Mouse (Mus musculus) embryonic facial prominence, embryonic 15.5 days (tissue): ENCODE data around the gene Slc28a1. TPM values are rescaled to one million over a fixed set of nuclear protein-coding genes. Genes with fewer than 3 reads are reported as not detected.
"Not testable (repeated sequence)": the region's sequence is repeated elsewhere in the genome, so short reads cannot be mapped to it uniquely, and the experiment has no call there.

Experiments used
- ATAC-seq: fragments of 200-750 bp; cut with Nextera tagmentation; 2 replicates; pipeline ENCODE4 v1.8.0; 2017; ENCODE audit warnings: low read depth, moderate TSS enrichment; ENCODE audit not compliant: insufficient number of reproducible peaks, low FRiP score, low TSS enrichment
- H3K27ac ChIP-seq: fragments of 300-500 bp; sonication (generic); replicated peaks from 2 replicates; pipeline ENCODE4 v1.5.1; 2015; ENCODE audit warnings: mild to moderate bottlenecking, inconsistent platforms
- H3K27me3 ChIP-seq: fragments of 300-500 bp; sonication (generic); 2 replicates; pipeline ENCODE4 v1.6.1; 2015; ENCODE audit warnings: inconsistent platforms
- H3K36me3 ChIP-seq: fragments of 300-500 bp; sonication (generic); 2 replicates; pipeline ENCODE4 v1.6.1; 2015; ENCODE audit warnings: mild to moderate bottlenecking, inconsistent platforms
- H3K4me1 ChIP-seq: fragments of 300-500 bp; sonication (generic); 2 replicates; pipeline ENCODE4 v1.6.1; 2015; ENCODE audit warnings: inconsistent platforms
- H3K4me2 ChIP-seq: fragments of 300-500 bp; sonication (generic); replicated peaks from 2 replicates; pipeline ENCODE4 v1.6.1; 2015; ENCODE audit warnings: mild to moderate bottlenecking, inconsistent platforms
- H3K4me3 ChIP-seq: fragments of 300-500 bp; sonication (generic); replicated peaks from 2 replicates; pipeline ENCODE4 v1.5.1; 2015; ENCODE audit warnings: mild to moderate bottlenecking, inconsistent platforms
- H3K9ac ChIP-seq: fragments of 300-500 bp; sonication (generic); 2 replicates; pipeline ENCODE4 v1.6.1; 2015; ENCODE audit warnings: inconsistent platforms
- H3K9me3 ChIP-seq: fragments of 300-500 bp; sonication (generic); replicated peaks from 2 replicates; pipeline ENCODE4 v1.6.1; 2016; ENCODE audit warnings: inconsistent platforms
- WGBS: fragments of 180-500 bp; shearing (Covaris S2); methylation state at CpG from one replicate; pipeline ENCODE4 v1.1.7; 2015; 5-methylcytosine and 5-hydroxymethylcytosine counted together
- polyA plus RNA-seq: library from polyadenylated mRNA; unstranded; fragments of >200 nt; fragmentation: Nextera tagmentation; extraction: Ambion mirVana; gene quantifications from 2 replicates; pipeline ENCODE4 v1.2.1, GENCODE M21; 2015

The Slc28a1 gene
- polyA plus RNA-seq, 1 experiment from 2014 or later: not detected

DNA sequence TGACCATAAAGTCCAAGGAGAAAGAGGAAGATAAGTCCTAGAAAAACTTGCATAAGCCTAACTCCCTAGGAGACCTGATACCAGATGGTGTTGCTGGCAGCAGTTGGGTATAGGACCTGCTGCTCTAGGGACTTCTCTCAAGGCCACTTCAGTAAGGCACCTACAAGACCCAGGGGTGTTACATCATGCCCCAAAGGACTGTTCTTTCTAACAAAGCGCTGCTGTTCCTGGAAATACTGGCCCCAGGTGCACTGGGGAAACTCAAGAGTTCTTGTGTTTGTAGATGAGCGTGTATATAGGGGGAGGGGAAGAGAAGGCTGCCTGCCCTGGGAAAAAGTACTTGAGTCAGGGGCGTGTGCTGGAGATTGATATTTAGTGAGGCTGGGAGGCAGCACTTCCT, 82.2 kb downstream of the Slc28a1 start:
- Histone ChIP-seq H3K4me1 (peaks cover 20% of the 10 kb centered on the region), H3K9ac (no peak overlapping the region), H3K9me3 (no peaks in the 10 kb centered on the region), H3K4me2 (no peak overlapping the region), H3K27me3 (no peaks in the 10 kb centered on the region), H3K4me3 (no peak overlapping the region), H3K27ac (no peak overlapping the region), H3K36me3 (no peaks in the 10 kb centered on the region)
- peak; percentile 77 for ATAC-seq
- 57% methylated on average over 3 of the region's 3 CpGs for WGBS

DNA sequence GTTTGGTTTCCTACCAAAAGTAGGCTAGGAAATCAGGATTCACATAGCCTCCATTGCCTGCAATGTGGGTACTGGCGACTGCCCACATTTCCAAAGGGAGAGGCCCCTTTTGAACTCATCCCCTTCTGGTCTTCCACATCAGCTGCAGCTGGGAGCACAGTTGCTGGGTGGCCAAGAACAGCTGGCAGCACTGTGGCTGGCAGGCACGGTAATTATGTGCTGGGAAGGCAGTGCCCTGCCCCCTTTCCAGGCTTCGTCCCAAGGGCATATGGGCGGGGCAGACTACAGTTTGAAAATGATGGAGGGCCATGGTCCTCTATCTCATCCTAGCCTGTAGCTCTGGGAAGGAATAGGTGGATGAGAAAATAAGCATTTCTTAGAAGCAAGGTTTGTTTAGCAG, 83.9 kb downstream of the Slc28a1 start:
- H3K9me3 ChIP-seq: no peaks in the 10 kb centered on the region
- 16% methylated on average over 4 of the region's 4 CpGs for WGBS
- ATAC-seq: peak; percentile 75; the same call in 1 of the 2 replicates
- no peaks in the 10 kb centered on the region for H3K27me3 ChIP-seq
- H3K36me3 ChIP-seq: no peaks in the 10 kb centered on the region
- H3K4me2 ChIP-seq: no peak overlapping the region
- H3K4me3 ChIP-seq: no peak overlapping the region
- H3K4me1 ChIP-seq: peaks cover 23% of the 10 kb centered on the region
- no peak overlapping the region for H3K9ac ChIP-seq
- H3K27ac ChIP-seq: no peak overlapping the region

DNA sequence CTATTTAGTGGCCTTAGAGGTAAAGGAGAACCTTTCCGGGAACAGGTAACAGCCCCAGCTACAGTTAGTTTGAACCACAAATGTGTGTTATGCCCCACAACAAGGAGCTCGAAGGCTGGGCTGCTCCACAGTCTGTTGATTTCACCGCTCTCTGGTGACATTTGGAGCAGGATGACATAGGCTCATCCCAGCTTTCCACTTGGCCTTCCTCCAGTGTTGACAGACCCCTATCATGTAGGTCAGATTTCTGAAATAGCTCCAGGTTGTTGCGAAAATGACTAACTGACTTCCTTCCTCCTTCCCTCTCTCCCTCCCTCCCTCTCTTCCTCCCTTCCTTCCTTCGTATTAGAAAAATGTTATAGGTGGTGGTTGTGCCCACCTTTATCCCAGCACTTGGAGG, 84.5 kb downstream of the Slc28a1 start:
- no peak for ATAC-seq
- H3K27ac ChIP-seq: no peak overlapping the region
- WGBS: 43% methylated on average over 5 of the region's 5 CpGs
- H3K27me3 ChIP-seq: no peaks in the 10 kb centered on the region
- H3K4me3 ChIP-seq: no peak overlapping the region
- H3K36me3 ChIP-seq: no peaks in the 10 kb centered on the region
- H3K9ac ChIP-seq: no peak overlapping the region
- no peaks in the 10 kb centered on the region for H3K9me3 ChIP-seq
- no peak overlapping the region for H3K4me2 ChIP-seq
- H3K4me1 ChIP-seq: peaks cover 23% of the 10 kb centered on the region

DNA sequence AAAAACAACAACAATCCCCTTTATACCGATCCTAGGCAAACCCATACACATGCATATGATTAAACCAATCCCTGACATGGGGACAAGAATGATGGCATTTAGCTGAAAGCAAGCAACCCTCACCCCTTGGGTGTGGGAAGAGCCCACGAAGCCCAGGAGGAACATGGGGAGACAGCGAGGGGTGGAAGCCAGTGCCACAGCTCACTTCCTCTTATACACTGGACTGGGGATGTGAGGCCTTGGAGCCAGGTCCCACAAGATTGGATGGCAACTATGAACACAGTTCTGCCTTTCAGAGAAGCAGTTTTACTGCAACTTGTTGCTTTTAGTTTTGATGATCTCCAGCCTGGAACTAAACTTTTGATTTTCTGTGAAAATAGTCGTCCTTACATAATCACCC, 85.2 kb downstream of the Slc28a1 start:
- Histone ChIP-seq H3K9ac (no peak overlapping the region), H3K27ac (no peak overlapping the region), H3K4me3 (no peak overlapping the region), H3K4me1 (peaks cover 23% of the 10 kb centered on the region), H3K36me3 (no peaks in the 10 kb centered on the region), H3K4me2 (no peak overlapping the region), H3K27me3 (no peaks in the 10 kb centered on the region), H3K9me3 (no peaks in the 10 kb centered on the region)
- ATAC-seq: no peak
- WGBS: 44% methylated on average over 4 of the region's 4 CpGs

DNA sequence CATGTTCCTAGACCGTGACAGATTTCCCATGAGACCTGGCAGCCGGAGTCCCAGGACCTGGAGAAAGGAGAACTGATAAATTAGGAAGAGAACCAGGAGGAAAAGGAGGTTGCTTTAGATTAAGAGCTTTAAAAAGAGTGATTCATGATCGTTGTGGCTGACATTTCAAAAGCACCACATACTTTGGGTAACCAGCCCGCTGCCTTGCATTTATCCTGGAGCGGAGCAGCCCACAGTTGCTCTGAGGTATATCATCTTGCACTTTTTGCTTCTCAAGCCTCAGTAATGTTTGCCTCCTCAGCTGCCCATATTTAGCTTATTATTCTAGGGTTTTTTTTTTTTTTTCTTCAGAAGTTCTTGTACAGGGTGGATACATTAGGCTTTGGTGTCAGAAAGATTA, 87.8 kb downstream of the Slc28a1 start:
- 21% methylated on average over 5 of the region's 5 CpGs for WGBS
- no peak for ATAC-seq
- Histone ChIP-seq H3K4me3 (no peak overlapping the region), H3K27me3 (peaks cover 2% of the 10 kb centered on the region; the same call in 1 of the 2 replicates), H3K27ac (no peak overlapping the region), H3K9me3 (no peaks in the 10 kb centered on the region), H3K9ac (no peak overlapping the region), H3K4me2 (no peak overlapping the region), H3K4me1 (peaks cover 20% of the 10 kb centered on the region), H3K36me3 (no peaks in the 10 kb centered on the region)

DNA sequence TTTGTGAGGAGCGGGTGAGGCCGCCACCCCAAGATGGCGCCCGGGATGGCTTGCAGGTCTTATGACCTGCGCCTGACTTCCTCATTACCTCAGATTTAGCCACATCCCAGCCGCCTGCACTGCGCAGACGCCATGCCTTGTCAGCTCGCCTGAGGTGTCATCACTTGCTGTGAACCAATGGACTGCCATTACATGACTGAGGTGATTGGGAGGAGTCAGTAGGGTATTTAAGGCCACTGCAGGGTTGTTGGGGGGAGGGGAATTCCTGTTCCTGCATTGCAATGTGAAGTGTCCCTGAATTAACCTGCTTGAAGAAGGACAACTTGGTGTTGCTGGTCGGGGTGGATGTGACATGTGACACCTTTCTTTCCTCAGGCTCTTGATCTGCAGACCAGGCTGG, 89.0 kb downstream of the Slc28a1 start:
- not testable (repeated sequence) for H3K4me2 ChIP-seq, H3K9ac ChIP-seq, H3K27me3 ChIP-seq, ATAC-seq, H3K4me3 ChIP-seq, H3K27ac ChIP-seq, H3K9me3 ChIP-seq, H3K36me3 ChIP-seq
- H3K4me1 ChIP-seq: peaks cover 10% of the 10 kb centered on the region
- 92% methylated on average over 10 of the region's 10 CpGs for WGBS

DNA sequence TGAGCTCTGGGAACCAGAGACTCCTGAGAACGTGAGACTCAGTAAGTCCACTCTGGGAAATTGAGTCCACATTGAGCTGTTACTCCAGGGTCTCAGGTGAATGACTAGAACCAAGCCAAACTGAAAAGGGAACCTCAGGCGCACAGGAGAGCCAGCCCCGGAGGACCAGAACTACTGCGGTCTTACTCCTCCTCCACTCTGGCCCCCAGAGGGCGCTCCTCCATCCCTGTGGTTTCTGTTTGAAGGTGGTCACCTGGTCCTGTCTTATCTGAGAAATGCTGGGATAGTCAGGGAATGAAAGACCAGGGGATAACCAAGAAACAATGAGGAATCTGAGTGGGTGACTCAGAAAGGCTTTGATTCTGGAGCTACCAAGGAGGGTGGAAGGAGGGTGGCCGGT, 94.3 kb downstream of the Slc28a1 start:
- no peaks in the 10 kb centered on the region for H3K9me3 ChIP-seq
- H3K4me2 ChIP-seq: no peak overlapping the region
- H3K9ac ChIP-seq: no peak overlapping the region
- peaks cover 22% of the 10 kb centered on the region for H3K4me1 ChIP-seq
- 31% methylated on average over 6 of the region's 6 CpGs for WGBS
- ATAC-seq: no peak
- H3K27me3 ChIP-seq: peaks cover 42% of the 10 kb centered on the region
- H3K27ac ChIP-seq: no peak overlapping the region
- H3K4me3 ChIP-seq: no peak overlapping the region
- H3K36me3 ChIP-seq: no peaks in the 10 kb centered on the region

DNA sequence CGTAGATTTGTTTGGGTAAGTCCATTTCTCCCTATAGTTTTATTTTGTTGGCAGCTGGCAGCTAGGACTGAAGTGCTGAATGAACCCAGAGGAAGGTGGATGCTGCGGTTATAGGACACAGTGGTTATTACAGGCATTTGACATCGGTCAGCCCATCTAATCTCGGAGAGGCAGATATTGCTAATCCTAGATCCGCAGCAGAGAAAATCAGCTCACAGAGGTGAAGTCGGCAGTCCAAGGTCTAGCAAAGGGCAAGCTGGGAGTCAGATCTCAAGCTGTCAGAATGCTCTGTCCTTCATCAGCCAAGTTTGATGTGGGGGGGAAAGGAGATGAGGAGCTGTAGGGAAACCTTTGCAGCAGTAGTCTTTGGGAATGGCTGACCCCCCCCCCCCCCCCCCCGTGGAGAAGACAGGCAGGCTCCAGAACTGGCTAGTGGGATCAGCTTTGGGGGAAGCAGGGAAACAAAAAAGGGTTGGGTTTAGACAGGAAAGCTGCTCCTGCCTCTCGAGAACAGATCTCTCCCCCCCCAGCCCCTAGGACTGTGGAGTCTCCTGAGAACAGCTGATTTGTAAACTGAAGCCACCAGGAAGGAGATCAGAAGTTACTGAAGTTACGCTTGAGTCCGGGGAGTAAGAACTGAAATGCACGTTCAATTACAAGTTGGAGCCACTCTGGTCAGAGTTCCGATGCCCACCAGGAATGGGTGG, 95.5 kb downstream of the Slc28a1 start:
- Histone ChIP-seq H3K36me3 (no peaks in the 10 kb centered on the region), H3K4me3 (no peak overlapping the region), H3K27me3 (peaks cover 52% of the 10 kb centered on the region), H3K4me2 (no peak overlapping the region), H3K4me1 (peaks cover 30% of the 10 kb centered on the region), H3K27ac (no peak overlapping the region), H3K9ac (no peak overlapping the region), H3K9me3 (no peaks in the 10 kb centered on the region)
- no peak for ATAC-seq
- 40% methylated on average over 12 of the region's 12 CpGs for WGBS

DNA sequence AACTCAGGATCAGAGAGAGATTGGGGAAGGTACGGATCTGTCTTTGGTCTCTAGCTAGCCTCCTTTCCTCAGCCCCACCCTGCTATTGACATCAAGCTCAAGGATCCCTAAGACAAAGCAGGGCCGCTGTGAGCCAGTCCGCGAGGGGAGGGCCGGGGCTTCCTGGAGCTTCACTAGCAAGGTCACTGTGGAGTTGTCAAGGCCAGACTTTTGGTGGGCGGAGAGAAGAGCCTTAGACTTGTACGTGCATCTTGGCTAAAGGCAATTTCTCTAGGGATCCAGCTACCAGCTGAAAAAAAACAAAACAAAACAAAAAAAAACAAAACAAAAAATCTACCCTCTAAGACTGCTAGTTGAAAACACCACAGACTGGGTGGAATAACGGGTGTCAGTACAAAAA, 97.2 kb downstream of the Slc28a1 start:
- 0 out of 2 replicates have a peak overlapping the region, but pooled peaks have one; percentile 66 for H3K27ac ChIP-seq
- H3K4me2 ChIP-seq: peak overlapping the region; percentile 59
- peaks cover 59% of the 10 kb centered on the region for H3K27me3 ChIP-seq
- H3K9me3 ChIP-seq: no peaks in the 10 kb centered on the region
- no peaks in the 10 kb centered on the region for H3K36me3 ChIP-seq
- peak overlapping the region; percentile 52 for H3K4me3 ChIP-seq
- ATAC-seq: no peak
- no peak overlapping the region for H3K9ac ChIP-seq
- H3K4me1 ChIP-seq: peaks cover 30% of the 10 kb centered on the region
- WGBS: 10% methylated on average over 8 of the region's 8 CpGs

DNA sequence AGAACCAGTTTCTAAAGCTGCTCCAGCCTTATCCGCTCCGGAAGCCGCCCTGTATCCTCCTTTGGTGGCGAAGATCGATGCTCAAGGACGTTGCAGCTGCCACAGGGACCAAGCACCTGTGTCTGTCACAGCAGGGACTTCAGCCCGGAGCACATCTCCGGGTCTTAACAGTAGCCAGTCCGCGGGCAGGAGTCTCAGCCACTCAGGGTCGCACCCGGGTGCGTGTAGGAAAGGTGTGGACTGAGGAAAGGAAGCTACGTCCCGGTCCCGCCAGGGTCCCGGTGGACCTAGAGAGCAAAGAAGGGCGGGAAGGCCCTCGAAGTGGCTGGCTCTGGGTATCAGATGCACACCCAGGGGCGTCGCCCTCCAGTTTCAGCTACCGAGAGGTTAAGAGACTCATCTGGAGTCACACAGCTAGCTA, 97.7 kb downstream of the Slc28a1 start:
- Histone ChIP-seq H3K9ac (0 out of 2 replicates have a peak overlapping the region, but pooled peaks have one; percentile 28), H3K27ac (peak overlapping the region; percentile 66), H3K4me2 (peak overlapping the region; percentile 59), H3K9me3 (no peaks in the 10 kb centered on the region), H3K27me3 (peaks cover 59% of the 10 kb centered on the region), H3K36me3 (no peaks in the 10 kb centered on the region), H3K4me1 (peaks cover 30% of the 10 kb centered on the region), H3K4me3 (peak overlapping the region; percentile 52)
- ATAC-seq: peak; percentile 58
- WGBS: 1% methylated on average over 22 of the region's 22 CpGs

DNA sequence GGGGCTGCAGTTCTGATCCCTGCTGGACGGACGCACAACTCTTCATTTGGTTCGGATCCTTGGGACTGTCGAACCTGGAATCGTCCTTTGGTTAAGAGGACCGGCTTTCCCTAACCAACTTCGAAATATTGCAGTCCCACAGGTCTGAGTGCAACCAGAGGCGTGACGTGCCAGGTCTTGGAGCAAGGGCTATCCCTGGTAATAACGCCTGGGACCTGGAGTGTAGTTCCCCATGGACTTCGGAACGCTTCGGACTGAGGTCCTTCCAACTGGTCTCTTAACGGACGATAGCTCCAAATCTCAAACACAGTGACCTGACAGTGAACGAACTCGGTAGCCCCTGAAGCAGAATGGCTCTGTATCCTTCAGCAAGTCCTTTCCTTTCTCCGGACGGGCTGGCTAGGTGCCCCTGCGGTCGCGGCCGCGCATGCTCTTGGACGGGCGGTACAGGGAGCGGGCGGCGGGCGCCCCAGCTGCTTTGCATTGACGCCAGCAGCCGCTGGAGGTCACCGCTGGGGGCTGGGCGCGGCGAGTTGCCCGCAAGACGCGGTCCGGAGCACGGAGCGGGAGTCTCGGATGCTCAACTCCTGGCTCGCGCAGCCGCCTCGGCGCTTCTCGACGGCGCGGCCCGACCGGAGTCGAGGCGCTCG, 98.2 kb downstream of the Slc28a1 start:
- Histone ChIP-seq H3K36me3 (no peaks in the 10 kb centered on the region), H3K9me3 (no peaks in the 10 kb centered on the region), H3K27me3 (peaks cover 59% of the 10 kb centered on the region), H3K9ac (peak overlapping the region; percentile 28; the same call in 1 of the 2 replicates), H3K4me3 (peak overlapping the region; percentile 52), H3K4me1 (peaks cover 30% of the 10 kb centered on the region), H3K4me2 (peak overlapping the region; percentile 59), H3K27ac (peak overlapping the region; percentile 66)
- peak; percentile 88 for ATAC-seq
- under 1% methylated on average over 55 of the region's 57 CpGs for WGBS
